Mouse (Mus musculus) intestine, embryonic 15.5 days (tissue): Measurements from ENCODE around the gene Kctd15. TPM values are rescaled to one million over a fixed set of nuclear protein-coding genes. Genes with fewer than 3 reads are reported as not detected.

Source experiments
- ATAC-seq: fragments of 200-750 bp; cut with Nextera tagmentation; 2 replicates; pipeline ENCODE4 v1.8.0; 2017; ENCODE audit warnings: moderate TSS enrichment, moderate library complexity
- H3K27ac ChIP-seq: fragments of 300-500 bp; sonication (generic); 2 replicates; pipeline ENCODE4 v1.5.1; 2015; ENCODE audit warnings: mild to moderate bottlenecking, inconsistent platforms
- H3K27me3 ChIP-seq: fragments of 300-500 bp; sonication (generic); replicated peaks from 2 replicates; pipeline ENCODE4 v1.6.1; 2015; ENCODE audit warnings: inconsistent platforms
- H3K36me3 ChIP-seq: fragments of 300-500 bp; sonication (generic); 2 replicates; pipeline ENCODE4 v1.6.1; 2015; ENCODE audit warnings: inconsistent platforms
- H3K4me1 ChIP-seq: fragments of 300-500 bp; sonication (generic); replicated peaks from 2 replicates; pipeline ENCODE4 v1.6.1; 2015; ENCODE audit warnings: inconsistent platforms
- H3K4me2 ChIP-seq: fragments of 300-500 bp; sonication (generic); replicated peaks from 2 replicates; pipeline ENCODE4 v1.6.1; 2015; ENCODE audit warnings: mild to moderate bottlenecking, inconsistent platforms
- H3K4me3 ChIP-seq: fragments of 300-500 bp; sonication (generic); replicated peaks from 2 replicates; pipeline ENCODE4 v1.5.1; 2015; ENCODE audit warnings: inconsistent platforms
- H3K9ac ChIP-seq: fragments of 300-500 bp; sonication (generic); 2 replicates; pipeline ENCODE4 v1.6.1; 2015; ENCODE audit warnings: inconsistent platforms
- H3K9me3 ChIP-seq: fragments of 300-500 bp; sonication (generic); 2 replicates; pipeline ENCODE4 v1.6.1; 2016; ENCODE audit warnings: inconsistent platforms
- whole genome bisulfite sequencing: fragments of 180-500 bp; shearing (Covaris S2); methylation state at CpG from one replicate; pipeline ENCODE4 v1.1.7; 2015; 5-methylcytosine and 5-hydroxymethylcytosine counted together
- polyA plus RNA-seq: library from polyadenylated mRNA; unstranded; fragments of >200 nt; fragmentation: Nextera tagmentation; extraction: Ambion mirVana; gene quantifications from 2 replicates; pipeline ENCODE4 v1.2.1, GENCODE M21; 2015

The Kctd15 gene
- polyA plus RNA-seq, 1 experiment from 2014 or later, result 18.0 TPM

GRCm38 (mm10) chr7:34685176-34685575, 28.6 kb upstream of the Kctd15 start:
- Histone ChIP-seq H3K4me2 (no peak overlapping the region), H3K9me3 (no peaks in the 10 kb centered on the region), H3K27ac (no peak overlapping the region), H3K9ac (no peak overlapping the region), H3K4me3 (no peak overlapping the region), H3K36me3 (no peaks in the 10 kb centered on the region), H3K4me1 (peaks cover 11% of the 10 kb centered on the region; the same call in 1 of the 2 replicates), H3K27me3 (0 out of 2 replicates have a peak, but pooled peaks cover 2% of the 10 kb centered on the region)
- 46% methylated on average over 4 of the region's 4 CpGs for WGBS
- ATAC-seq, result peak; percentile 88

- peaks cover 4% of the 10 kb centered on the region for H3K27me3 ChIP-seq
- no peak overlapping the region for H3K4me3 ChIP-seq
- H3K4me1 ChIP-seq, result peaks cover 8% of the 10 kb centered on the region; the same call in 1 of the 2 replicates
- 63% methylated on average over 15 of the region's 15 CpGs for WGBS
- H3K27ac ChIP-seq, result no peak overlapping the region
- no peaks in the 10 kb centered on the region for H3K9me3 ChIP-seq
- H3K4me2 ChIP-seq, result no peak overlapping the region
- no peak overlapping the region for H3K9ac ChIP-seq
- H3K36me3 ChIP-seq, result no peaks in the 10 kb centered on the region
- ATAC-seq, result no peak
These were observed 24.4 kb upstream of the Kctd15 start for GRCm38 (mm10) chr7:34680771-34681421.

DNA sequence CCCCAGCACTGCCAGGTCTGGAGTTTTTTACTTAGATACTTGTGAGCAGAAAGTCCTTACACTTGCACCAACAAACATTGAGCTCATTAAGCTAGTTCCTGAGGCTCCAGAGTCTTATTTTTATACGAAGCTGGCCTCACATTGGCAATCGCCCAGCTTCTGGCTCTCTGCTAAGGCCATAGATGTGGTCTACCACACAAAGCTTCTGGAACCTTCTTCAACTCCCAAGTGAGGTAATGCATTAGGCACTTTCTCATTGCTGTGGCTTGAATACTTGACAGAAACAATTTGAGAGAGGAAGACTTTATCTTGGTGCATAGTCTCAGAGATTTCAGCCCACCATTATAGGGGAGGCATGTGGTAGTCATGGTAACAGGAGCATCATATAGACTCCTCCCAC, 23.4 kb upstream of the Kctd15 start:
- no peak overlapping the region for H3K9ac ChIP-seq
- H3K27ac ChIP-seq, result no peak overlapping the region
- ATAC-seq, result no peak
- no peak overlapping the region for H3K4me3 ChIP-seq
- H3K4me1 ChIP-seq, result peaks cover 13% of the 10 kb centered on the region; the same call in 1 of the 2 replicates
- no peaks in the 10 kb centered on the region for H3K9me3 ChIP-seq
- no peak overlapping the region for H3K4me2 ChIP-seq
- WGBS, result 64% methylated on average over 2 of the region's 2 CpGs
- peaks cover 14% of the 10 kb centered on the region for H3K27me3 ChIP-seq
- H3K36me3 ChIP-seq, result no peaks in the 10 kb centered on the region

DNA sequence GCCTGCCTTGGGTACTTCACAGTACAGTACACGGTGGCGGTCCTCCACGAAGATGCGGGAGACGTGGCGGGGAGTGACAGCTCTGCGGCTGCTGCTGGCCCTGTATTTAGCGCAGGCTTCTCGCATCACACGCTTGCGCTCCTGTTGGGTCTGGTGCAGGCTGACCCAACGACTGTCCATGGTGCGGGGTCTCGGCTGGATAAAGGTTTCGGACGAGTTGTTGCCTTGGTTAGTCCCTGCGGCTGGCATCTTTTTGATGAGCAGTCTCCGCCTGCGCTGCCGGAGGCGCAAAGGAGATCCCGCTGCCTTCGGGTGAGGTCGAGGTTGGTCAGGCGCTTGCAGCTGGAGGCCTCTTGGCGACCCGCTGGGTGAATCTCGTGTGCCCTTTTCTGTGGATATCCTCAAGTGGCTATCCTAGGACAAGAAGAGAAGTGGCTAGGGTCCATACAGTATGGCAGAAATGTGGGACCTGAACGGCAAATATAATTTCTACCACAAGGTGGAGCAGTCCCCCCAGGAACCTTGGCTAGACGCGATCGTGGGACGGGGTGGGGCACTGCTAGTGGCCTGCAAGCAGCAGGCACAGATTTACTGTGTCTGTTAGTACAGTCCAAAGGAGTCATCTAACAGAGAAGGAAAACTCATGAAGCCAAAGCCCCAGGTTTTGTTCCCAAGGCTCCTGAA, 19.4 kb upstream of the Kctd15 start:
- H3K4me3 ChIP-seq, result peak overlapping the region; percentile 3; the same call in 1 of the 2 replicates
- peaks cover 35% of the 10 kb centered on the region for H3K27me3 ChIP-seq
- ATAC-seq, result peak; percentile 69
- no peak overlapping the region for H3K27ac ChIP-seq
- H3K9ac ChIP-seq, result no peak overlapping the region
- 9% methylated on average over 33 of the region's 33 CpGs for WGBS
- H3K9me3 ChIP-seq, result no peaks in the 10 kb centered on the region
- peak overlapping the region; percentile 47 for H3K4me2 ChIP-seq
- peaks cover 17% of the 10 kb centered on the region; the same call in 1 of the 2 replicates for H3K4me1 ChIP-seq
- no peaks in the 10 kb centered on the region for H3K36me3 ChIP-seq

DNA sequence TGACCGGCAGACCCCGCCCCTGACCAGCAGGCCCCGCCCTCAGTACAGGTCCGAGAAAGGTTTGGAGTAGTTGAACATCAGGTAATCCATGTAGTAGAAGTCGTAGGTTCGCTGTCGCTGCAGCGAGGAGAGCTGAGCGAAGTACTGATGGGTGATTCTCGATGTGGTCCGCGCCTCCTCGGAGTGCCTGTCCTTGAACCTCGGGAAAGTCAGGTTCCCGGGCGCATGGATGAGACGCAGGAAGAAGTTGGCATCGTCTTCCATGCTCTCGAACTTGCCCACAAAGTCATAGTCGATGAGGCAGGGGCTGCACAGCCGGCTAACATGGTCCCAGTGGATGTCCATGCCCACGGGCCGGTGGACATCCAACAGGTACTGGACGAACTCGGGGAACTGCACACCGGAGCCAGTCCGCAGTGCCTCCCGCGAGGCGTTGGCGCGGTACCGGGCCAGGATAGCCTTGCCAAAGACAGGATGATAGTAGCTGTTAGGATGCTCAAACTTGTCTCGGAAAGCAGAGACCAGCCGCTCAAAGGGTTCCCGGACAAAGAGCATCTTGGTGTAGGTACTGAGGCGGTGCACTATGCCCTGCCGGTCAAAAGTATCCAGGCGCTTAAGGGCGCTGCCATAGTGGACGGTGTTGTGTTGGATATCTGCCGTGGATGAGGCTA, 18.7 kb upstream of the Kctd15 start:
- Histone ChIP-seq H3K27me3 (peaks cover 35% of the 10 kb centered on the region), H3K4me1 (peaks cover 17% of the 10 kb centered on the region; the same call in 1 of the 2 replicates), H3K9ac (no peak overlapping the region), H3K4me3 (peak overlapping the region; percentile 3; the same call in 1 of the 2 replicates), H3K9me3 (no peaks in the 10 kb centered on the region), H3K36me3 (no peaks in the 10 kb centered on the region), H3K27ac (no peak overlapping the region), H3K4me2 (peak overlapping the region; percentile 47)
- ATAC-seq, result peak; percentile 15; the same call in 1 of the 2 replicates
- 17% methylated on average over 42 of the region's 42 CpGs for WGBS

DNA sequence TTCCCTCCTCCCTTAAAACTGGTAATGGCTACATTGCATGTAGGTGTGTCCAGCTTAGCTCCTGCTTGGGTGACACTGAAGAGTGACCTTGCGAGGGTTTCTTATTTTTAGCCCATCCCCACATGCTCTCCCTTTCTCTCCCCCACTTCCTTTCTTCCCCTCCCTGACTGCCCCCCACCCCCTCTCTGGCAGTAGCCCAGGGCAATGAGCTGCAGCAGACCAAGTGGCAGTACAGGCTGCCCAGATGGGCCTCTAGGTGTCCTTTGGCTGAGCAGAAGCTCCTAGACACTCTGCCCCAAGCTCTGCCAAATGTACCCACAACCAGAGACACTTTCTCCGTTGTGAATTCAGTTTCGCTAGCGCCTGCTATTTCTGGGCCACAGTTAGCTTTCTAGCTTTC, 16.4 kb upstream of the Kctd15 start:
- H3K9me3 ChIP-seq, result no peaks in the 10 kb centered on the region
- no peaks in the 10 kb centered on the region for H3K36me3 ChIP-seq
- peaks cover 17% of the 10 kb centered on the region; the same call in 1 of the 2 replicates for H3K4me1 ChIP-seq
- 73% methylated on average over 4 of the region's 4 CpGs for WGBS
- H3K27me3 ChIP-seq, result peaks cover 35% of the 10 kb centered on the region
- H3K27ac ChIP-seq, result no peak overlapping the region
- ATAC-seq, result no peak
- H3K4me2 ChIP-seq, result no peak overlapping the region
- no peak overlapping the region for H3K9ac ChIP-seq
- H3K4me3 ChIP-seq, result no peak overlapping the region

DNA sequence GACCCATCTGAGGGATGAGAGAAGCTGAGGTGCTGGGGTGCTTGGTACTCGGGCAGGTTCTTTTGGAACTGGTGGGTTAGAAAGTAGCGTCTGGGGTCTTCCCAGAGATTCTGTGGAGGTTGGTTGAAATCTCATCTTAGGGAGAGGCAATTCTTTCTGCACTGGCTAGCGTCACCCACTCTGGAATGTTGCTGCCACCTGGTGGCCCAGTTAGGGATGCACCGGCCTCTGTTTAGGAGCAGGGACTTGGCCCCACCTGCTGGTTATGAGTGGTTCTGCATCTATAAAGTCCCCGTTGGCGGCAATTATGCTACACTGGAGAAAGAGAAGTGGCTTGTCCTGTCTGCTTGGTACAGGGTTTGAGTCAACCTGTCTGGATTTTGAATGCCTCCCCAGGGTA, 15.4 kb upstream of the Kctd15 start:
- no peak overlapping the region for H3K4me3 ChIP-seq
- H3K9me3 ChIP-seq, result no peaks in the 10 kb centered on the region
- no peaks in the 10 kb centered on the region for H3K36me3 ChIP-seq
- H3K9ac ChIP-seq, result no peak overlapping the region
- peaks cover 17% of the 10 kb centered on the region; the same call in 1 of the 2 replicates for H3K4me1 ChIP-seq
- no peak overlapping the region for H3K4me2 ChIP-seq
- ATAC-seq, result peak; percentile 59
- no peak overlapping the region for H3K27ac ChIP-seq
- WGBS, result 2% methylated on average over 6 of the region's 6 CpGs
- H3K27me3 ChIP-seq, result peaks cover 35% of the 10 kb centered on the region

DNA sequence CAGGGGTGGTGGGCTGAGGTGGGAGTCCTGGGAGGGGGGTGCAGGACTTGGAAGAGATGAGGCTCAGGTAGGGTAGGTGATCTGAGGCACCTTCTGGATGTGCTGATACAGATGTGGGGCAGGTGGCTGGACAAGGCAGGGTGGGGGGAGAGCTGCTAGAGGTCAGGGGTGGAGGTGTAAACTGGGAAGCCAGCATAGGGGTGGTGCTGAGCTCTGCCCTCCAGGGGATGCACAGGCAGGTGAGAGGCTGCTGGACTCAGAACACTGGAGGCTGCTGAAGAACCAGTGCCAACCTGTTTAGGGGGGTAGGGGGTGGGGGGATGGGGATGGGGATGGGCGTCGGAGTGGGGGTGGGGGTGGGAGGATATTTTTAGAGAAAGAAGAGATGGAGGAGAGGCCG, 14.2 kb upstream of the Kctd15 start:
- Histone ChIP-seq H3K9ac (no peak overlapping the region), H3K27ac (no peak overlapping the region), H3K9me3 (no peaks in the 10 kb centered on the region), H3K27me3 (peaks cover 32% of the 10 kb centered on the region), H3K4me1 (peaks cover 9% of the 10 kb centered on the region; the same call in 1 of the 2 replicates), H3K4me3 (no peak overlapping the region), H3K4me2 (no peak overlapping the region), H3K36me3 (no peaks in the 10 kb centered on the region)
- no peak for ATAC-seq
- WGBS, result 96% methylated on average over 3 of the region's 3 CpGs

GRCm38 (mm10) chr7:34669336-34669735, 12.8 kb upstream of the Kctd15 start:
- Histone ChIP-seq H3K27ac (no peak overlapping the region), H3K4me1 (no peaks in the 10 kb centered on the region), H3K9me3 (no peaks in the 10 kb centered on the region), H3K36me3 (no peaks in the 10 kb centered on the region), H3K27me3 (peaks cover 18% of the 10 kb centered on the region), H3K4me2 (no peak overlapping the region), H3K4me3 (no peak overlapping the region), H3K9ac (no peak overlapping the region)
- no peak for ATAC-seq
- WGBS, result 11% methylated on average over 9 of the region's 9 CpGs

GRCm38 (mm10) chr7:34667874-34668273, 11.3 kb upstream of the Kctd15 start:
- Histone ChIP-seq H3K36me3 (no peaks in the 10 kb centered on the region), H3K27ac (no peak overlapping the region), H3K9ac (no peak overlapping the region), H3K4me2 (no peak overlapping the region), H3K4me1 (no peaks in the 10 kb centered on the region), H3K27me3 (peaks cover 3% of the 10 kb centered on the region; the same call in 1 of the 2 replicates), H3K9me3 (no peaks in the 10 kb centered on the region), H3K4me3 (no peak overlapping the region)
- 68% methylated on average over 16 of the region's 16 CpGs for WGBS
- no peak for ATAC-seq

- H3K9ac ChIP-seq, result no peak overlapping the region
- 51% methylated on average over 7 of the region's 7 CpGs for WGBS
- no peak overlapping the region for H3K4me3 ChIP-seq
- H3K4me1 ChIP-seq, result no peaks in the 10 kb centered on the region
- H3K9me3 ChIP-seq, result no peaks in the 10 kb centered on the region
- no peak overlapping the region for H3K4me2 ChIP-seq
- no peaks in the 10 kb centered on the region for H3K27me3 ChIP-seq
- no peak overlapping the region for H3K27ac ChIP-seq
- no peak for ATAC-seq
- H3K36me3 ChIP-seq, result no peaks in the 10 kb centered on the region
These were observed 6.6 kb upstream of the Kctd15 start for GRCm38 (mm10) chr7:34663145-34663544.

DNA sequence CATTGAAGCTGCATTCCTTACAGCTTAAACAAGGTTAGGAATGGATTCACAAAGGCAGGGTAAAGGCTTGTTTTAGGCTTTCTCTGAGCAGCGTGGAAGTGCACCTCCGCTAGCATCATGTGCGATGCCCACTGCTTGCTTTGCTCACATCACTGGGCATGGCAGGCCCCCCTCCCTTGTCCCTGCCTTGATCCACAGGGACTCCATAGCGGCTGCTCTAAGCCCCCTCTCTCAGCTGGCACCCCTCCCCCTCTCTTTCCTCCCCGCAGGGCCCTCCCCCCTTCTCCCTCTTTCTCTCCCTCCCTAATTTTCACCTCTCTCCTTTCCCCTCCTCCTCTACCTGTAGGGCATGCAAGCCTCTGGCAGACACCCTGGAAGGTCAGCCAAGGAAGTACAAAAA, 5.7 kb upstream of the Kctd15 start:
- Histone ChIP-seq H3K9me3 (no peaks in the 10 kb centered on the region), H3K4me2 (no peak overlapping the region), H3K27me3 (no peaks in the 10 kb centered on the region), H3K9ac (no peak overlapping the region), H3K27ac (no peak overlapping the region), H3K4me3 (no peak overlapping the region), H3K36me3 (no peaks in the 10 kb centered on the region), H3K4me1 (no peaks in the 10 kb centered on the region)
- no peak for ATAC-seq
- 28% methylated on average over 5 of the region's 5 CpGs for WGBS
